Mouse (Mus musculus) embryo, embryonic 9.5 days (tissue): ENCODE measurements around the gene Acad9.

Experiments
- DNase-seq: peaks from one replicate; pipeline ENCODE4 v3.0.0-alpha.2; 2017; ENCODE audit errors: extremely low spot score

Gene Acad9

DNA sequence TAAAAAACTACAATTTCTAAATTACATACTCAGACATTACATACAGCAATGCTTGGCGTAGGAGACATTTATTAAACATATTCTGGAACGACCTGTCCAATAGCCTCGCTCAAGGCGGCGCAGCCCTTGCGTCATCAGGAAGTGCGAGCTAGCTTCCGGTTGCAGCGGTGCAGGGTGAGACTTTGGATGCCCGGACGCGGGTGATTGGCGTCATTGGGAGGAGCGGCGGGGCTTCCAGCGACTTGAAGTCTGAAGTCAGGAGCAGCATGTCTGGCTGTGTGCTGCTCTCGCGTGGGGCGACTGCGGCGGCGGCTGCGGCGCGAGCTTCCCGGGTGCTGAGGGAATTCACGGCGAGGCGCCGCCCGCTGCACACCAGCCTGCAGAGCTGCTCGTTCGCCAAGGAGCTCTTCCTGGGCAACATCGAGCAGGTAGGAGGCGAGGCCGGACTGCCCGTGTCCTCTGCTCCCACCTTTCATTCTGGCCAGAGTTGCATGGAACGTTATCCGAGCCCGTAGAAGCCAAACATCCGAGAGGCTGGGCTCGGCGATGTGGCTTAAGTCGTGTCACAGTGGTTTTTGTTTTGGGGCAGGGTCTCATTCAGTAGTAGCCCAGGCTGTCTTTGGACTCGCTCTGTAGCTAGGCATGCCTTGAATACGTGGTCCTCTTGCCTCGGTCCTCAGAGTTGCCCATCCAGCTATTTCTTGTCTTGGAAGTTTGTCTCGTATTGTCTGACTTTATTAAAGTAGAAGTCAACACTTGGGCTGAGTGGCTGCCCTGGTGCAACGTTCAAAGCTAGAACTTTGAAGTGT, at the start of gene Acad9:
TSS of gene Acad9 (plus strand) at position 137 of the 809 bp plus-strand sequence.
- peak; percentile 93 for DNase-seq

DNA sequence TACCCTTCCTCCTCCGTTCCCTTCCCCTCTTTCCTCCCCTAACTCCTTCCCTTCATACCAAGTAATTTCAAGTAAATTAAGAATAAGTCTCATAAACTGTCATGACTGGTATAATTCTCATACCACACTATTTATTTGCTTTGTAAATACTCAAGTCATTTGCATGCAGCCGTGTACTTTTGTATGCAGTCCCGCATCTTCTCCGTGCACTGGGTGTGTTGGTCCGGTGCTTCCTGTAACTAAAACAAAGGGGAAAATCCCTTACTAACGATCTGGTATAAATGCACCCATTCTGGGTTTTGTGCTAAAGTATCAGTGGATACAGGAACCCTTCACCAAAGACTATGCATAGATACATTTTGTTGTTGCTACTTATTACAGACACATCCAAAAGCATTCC, 40.0 kb upstream of the Acad9 start:
- no peak for DNase-seq

DNA sequence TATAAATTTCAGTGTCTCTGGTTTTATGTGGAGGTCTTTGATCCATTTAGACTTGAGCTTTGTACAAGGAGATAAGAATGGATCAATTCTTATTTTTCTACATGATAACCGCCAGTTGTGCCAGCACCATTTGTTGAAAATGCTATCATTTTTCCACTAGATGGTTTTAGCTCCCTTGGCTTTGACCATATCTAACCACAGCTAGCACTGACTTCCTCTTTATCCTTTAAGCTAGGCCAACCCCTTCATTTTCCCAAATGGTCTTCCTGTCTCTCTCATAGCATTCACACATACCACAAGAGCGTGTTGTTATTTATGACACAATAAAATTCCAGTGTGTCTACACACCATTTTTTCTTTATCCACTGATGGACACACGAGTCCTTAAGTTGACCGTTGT, 35.8 kb upstream of the Acad9 start:
- DNase-seq = no peak

DNA sequence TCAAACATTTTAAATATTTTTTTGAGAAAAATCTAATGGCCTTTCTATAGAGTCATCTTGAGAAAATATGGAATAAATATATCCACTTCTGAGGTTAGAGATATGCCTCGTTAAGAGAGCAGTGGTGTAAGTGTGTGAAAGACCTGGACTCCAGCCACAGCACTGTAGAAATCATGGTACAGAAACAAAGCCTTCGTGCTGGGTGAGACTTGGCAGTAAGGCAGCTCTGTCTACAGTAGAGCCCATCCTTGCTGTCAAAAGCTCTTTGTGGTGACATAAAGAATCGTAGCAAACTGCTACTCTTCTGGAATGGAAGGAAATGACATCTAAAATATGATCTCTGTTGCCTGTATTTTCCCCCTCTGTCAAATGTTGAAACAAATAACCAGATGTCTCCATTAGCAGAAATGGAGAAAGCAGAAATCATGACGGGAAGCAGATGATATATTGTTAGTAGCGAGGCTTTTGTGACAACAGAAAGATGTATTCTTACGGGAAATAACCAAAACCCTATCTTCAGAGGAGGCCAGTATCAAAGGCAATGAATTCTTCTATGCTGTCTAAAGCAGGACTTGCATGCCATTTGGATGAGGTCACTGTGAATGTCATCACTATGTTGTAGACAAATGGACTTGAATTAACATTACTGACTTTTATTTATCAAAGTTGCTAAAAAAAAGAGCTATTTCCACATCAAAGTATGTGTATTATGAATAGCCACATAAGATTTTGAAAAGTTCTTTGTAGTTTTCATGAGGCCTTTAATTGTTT, 33.9 kb upstream of the Acad9 start:
- no peak for DNase-seq

DNA sequence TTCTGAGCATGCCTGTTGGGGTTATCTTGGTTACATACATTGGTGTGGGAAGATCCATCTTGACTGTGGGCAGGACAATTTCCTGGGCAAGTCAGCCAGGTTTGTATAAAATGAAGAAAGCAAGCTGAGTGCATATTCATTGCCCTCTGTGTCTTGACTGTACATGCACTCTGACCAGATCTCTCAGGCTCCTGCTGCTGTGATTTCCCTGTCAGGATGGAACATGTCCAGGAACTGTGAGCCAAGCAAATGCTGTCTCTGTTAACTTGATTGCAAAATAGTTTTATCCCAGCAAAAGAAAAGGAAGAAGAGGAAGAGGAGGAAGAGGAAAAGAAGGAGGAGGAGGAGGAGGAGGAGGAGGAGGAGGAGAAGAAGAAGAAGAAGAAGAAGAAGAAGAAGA, 21.3 kb upstream of the Acad9 start:
- DNase-seq = no peak

DNA sequence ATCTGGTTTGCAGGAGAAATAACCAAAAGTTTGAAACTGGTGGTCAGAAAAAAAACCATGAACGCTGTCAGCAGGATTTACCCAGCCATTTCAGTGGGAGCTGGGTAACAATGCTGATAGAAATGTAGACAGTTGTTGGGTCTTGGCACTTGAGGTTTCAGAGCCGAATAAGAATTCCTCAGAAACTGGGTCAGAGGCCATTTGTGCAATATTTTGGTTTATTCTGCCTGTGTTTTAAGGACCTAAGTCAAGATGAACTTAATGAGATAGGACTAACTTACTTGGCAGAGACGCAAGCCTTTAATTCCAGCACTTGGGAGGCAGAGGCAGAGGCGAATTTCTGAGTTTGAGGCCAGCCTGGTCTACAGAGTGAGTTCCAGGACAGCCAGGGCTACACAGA, 20.7 kb upstream of the Acad9 start:
- DNase-seq = no peak

DNA sequence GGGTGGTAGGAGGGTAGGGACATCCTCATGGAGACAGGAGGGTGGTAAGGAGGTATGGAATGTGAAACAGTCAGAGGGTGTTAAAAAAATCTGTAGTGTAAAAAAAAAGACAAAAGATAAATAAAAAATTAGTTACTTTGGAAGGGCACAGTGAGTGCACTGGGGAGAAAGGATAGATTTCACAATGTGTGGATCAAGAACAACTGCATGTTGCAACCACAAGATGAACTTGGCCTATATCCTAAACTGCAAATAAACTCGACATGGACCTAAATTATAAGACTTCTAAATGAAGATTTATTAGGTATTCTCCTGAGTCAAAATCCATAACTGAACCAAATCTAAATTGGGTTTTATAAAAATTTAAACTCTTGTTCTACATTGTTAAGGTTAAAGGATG, 16.7 kb upstream of the Acad9 start:
- no peak for DNase-seq

DNA sequence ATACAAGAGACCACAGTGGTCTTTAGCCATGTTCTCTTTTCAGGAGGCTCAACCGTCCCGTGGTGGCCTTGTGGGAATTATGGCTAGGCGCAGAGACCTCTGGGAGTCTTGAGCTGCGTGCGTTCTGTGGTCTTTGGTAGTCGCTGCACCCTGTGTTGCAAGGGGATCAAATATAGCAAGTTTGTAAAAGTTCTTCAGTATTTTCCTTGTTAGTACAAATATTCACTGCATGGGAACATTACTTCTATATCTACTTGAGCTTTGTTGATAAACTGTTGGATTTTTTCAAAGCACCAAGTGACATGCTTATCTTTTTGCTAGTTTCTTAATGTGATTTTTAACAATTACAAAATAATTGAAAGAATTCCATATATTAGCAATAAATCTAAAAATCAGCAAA, 12.3 kb upstream of the Acad9 start, which contains the start of gene Ccdc144b:
TSS of gene Ccdc144b (minus strand) at position 101 of the 400 bp plus-strand sequence.
- DNase-seq = no peak

DNA sequence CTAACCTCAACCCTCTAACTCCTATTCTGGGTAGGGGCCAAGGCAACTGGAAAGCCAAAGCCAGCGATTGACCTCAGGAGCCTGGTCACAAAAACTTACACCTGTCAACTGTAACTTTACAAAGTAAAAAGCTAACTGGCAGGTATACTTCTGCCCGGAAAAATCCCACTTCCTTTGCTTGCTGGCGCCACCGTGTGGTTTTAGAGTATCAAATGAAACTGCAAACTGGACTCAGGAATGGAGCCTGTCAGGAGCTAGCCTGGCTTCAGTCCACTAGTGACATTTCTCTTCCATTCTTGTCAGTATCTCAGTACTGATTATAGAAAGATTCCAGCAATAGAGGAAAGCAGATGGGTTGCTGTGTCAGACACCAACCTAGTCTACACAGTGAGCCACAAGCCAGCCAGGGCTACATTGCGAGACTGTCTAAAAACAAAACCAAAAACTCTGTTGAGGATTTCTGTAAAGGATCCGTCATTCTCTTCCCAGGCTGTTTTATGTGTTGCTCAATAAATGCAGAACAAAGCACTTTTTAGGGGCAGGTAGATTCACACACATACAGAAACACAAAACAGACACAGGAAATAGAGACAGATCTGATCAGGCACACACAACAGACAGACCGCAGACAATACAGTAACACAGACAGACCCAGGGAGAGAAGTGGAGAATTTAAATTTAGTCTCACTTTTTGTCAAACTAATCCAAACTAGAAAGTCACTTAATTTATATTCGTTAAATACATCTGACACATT, 5.5 kb upstream of the Acad9 start:
- DNase-seq = peak; percentile 43

DNA sequence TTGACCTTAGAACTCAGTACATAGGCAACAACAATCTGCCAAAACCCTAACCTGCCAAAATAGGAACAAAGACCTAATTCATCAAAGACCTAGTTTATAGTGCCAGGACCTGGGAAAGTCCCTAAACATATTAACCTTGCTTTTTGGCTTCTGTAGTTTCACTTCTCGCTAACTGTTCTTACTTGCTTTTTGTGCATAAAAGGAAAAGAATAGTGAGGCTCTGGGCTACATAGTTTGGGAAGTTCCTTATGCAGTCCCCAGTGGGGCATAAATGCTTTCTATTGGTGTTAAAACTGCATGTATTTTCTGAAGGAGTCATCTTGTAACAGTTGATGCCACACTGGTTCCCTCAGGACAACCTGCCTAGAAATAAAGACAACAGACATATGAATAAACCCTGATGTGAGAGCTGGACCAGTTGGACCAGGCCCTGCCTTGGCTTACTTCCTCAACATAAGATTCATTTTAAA, 1.2 kb upstream of the Acad9 start:
- DNase-seq = no peak

DNA sequence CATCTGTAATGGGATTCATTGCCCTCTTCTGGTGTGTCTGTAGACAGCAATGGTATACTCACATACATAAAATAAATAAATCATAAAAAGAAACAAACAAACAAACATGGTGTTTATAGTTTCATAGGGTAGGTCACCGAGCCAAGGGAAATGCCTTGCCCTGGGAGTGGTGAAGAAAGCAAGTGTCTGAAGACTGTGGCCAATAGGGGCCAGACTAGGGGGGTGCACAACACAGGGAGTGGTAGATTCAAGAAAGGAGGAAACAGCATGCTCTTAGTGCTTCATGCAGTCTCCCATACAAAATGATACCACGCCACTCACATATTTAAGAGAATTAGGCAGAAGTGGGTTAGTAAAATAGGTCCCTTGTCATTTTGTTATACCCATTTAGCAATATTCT, 613 bp upstream of the Acad9 start:
- DNase-seq = no peak

DNA sequence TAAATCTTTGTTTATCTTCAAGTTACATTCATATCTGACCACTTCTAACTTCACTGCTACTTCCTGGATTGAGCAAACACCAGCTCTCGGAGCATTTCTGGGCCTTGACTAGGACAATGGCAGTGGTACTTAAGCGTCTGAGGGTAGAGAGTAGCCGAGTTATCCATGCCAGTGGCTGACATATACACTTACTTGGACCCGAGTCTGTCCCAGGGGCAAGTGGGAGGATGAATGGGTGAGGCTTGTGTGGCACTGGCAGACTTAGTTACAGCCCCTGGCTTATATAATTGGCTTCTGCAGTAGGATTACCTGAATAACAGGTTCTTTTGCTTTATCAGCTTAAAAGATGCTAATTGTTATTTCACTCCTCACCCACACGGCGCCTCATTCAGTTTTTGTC, 2.0 kb downstream of the Acad9 start:
- no peak for DNase-seq

DNA sequence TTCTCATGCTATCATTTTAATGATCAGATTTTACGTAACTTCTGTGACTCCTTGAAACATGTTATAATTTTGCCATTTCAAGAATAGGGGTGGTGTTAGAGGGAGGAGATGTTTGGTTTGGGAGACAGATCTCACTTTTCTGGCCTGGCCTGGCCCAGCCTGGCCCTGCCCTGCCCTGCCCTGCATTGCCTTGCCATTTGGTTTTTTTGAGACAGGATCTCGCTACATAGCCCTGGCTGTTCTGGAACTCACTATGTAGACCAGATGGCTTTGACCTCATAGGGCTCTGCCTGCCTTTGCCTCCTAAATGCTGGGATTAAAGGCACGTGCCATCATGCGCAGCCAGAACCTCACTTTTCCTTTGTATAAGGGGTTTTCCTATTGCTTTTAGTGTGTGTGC, 4.7 kb downstream of the Acad9 start:
- DNase-seq = no peak

DNA sequence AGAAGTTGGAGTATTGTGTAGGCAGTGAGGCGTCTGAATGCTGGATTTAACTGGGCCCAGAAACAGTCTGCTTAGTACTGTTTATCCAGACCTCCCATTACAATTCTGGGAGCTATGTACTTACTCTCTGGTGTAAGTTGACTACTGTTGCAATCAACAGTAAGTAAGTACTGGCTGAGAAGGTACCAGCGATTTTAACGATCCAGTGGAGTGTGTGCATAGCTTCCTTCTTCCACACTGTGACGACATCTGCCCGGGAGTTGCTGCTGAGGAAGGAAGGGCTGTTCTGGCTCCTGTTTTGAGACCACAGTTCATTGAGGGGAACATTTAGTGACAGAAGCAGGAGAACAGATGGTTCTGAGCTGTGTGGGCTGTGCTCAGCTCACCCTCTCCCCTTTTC, 5.3 kb downstream of the Acad9 start:
- no peak for DNase-seq

DNA sequence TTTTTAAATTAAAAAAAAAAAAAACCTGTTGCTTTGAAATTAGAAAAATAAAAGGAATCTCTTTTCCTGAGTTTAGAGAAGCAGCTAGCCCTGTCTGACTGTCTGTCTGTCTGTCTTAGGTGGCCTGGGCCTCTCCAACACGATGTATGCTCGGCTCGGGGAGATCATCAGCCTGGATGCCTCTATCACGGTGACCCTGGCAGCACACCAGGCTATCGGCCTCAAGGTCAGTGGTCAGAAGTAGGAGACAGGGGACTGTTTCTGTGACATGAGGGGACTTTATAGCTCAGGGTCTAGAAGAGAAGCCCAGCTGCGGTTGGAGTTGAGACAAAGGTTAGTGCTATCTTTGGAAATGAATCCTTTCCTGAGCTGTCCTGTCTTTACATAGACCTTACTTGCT, 8.5 kb downstream of the Acad9 start:
- DNase-seq = no peak

DNA sequence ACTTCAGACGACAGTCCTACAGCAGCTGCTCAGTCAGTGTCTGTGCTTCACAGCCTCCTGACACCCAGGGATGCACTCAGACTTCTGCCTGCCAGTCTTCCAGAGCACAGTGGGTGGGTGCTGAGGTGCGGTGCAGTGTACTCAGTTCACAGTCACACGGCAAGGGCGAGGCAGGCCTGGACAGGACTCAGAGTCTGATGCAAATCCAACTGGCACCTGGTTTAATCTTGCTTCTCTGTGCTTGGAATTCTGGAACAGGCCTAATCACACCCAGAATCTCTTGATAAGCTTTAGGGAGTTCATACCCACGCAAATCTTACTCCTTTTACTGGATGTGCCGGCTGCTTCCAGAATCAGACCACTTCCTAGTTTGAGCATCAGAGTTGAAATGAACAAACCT, 9.7 kb downstream of the Acad9 start:
- no peak for DNase-seq

DNA sequence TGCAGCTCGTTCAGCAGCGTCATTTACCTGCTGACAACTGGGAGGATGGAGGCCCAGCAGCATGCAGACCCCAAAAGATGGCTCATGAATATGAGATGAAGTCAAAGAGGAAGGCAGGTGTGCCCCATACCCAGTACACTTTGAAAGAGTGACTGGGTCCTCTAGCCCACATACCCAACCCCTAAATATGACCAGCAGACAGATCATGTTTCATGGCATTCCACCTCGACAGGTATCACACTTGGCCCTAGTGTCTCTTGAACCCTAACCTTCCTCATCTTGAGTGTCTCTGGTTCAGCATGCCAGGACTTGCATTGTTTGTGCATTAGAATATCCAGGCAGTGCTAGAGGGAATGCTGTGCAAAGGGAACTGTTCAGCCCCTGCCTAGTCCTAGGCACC, 11.6 kb downstream of the Acad9 start:
- no peak for DNase-seq

DNA sequence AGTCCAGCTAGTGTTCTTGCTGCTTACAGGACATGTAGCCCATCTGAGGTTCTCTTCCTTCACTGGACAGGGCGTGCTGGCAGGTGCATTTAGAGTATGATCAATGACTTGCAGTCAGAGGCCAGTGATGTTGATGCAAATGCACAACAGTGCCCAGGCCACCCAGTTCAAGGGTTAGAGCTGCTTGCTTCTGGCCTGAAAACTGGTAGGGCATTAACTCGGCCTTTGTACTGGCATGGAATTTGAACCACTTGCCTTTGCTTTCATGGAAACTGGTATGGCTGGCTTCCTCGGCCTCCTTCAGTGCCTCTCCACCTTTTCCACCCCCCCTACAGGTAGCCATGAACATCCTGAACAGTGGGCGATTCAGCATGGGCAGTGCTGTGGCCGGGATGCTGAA, 14.1 kb downstream of the Acad9 start:
- DNase-seq = no peak

DNA sequence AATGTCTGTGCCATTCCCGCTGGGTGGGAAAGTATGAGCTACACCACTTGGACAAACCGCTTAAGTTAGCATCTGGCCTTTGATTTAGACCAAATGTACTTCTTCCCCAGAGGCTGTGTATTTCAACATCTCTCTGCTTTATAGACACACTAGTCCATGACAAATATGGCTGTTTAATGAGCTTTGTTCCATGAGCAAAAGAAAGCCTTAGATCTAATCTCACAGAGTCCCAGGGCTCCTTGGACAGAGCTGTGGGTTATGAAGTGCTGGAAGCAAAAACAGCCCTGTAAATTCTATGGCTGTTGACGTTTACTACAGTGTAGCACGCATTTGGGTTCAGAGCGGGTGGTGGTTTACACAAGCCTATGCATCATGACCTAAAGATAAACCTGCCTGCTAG, 15.0 kb downstream of the Acad9 start:
- DNase-seq = no peak

DNA sequence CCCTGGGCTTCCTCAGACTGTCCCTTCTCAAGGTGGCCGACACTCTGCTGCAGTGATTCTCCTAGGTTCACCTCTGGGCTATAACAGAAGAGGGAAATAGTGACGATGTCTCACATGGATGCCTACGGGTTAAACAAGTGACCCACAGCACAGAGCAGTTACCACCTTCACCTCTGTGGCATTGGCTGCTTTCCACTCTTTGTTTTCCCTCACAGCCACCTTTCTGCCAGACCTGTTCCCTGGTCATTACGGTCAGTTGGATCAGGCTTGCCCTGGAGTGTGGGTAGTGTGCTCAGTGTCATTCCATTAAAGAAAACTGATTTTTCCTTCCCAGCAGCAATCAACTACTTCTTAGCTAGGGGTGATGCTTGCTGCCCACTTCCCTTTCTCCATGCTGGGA, 17.1 kb downstream of the Acad9 start:
- no peak for DNase-seq

DNA sequence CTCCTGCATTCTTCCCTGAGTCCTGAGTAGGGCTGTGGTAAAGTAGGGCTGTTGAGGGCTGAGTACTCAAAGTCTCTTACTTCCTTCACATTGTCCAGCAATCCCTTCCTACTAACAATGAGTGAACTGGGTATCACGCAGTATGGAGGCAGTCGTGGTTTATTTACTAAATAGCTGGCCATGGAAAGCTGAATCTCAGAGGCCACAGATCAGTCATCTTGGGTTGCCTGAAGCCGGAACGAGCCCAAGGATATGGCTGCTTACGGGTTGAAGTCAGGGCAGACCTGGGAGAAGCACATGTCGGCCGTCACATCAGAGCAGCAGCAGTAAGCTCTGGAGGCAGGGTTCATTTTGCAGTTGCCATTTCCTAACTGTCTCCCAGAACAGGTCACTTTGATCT, 17.6 kb downstream of the Acad9 start:
- DNase-seq = no peak

DNA sequence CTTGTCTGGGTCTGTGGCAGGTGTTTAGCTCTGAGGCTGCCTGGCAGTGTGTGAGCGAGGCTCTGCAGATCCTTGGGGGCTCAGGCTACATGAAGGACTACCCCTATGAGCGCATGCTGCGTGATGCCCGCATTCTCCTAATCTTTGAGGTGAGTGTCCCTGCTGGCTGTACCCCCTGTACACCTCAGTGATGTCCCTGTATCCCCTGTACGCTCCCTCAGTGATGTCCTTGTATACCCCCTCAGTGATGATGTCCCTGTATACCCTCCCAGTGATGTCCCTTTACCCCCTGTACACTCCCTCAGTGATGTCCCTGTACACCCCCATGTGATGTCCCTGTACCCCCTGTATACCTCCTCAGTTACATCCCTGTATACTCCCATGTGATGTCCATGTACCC, 19.6 kb downstream of the Acad9 start:
- DNase-seq = no peak
